Mouse (Mus musculus) megakaryocyte, embryonic 14.5 days (primary cell): Measurements from ENCODE around the gene Nrip2.

Source experiments
- FLI1 ChIP-seq: IDR thresholded peaks from 2 replicates; pipeline ENCODE4 v1.6.1; 2012; ENCODE audit warnings: low read length, inconsistent platforms, mixed read lengths
- GATA1 ChIP-seq: IDR thresholded peaks from 3 replicates; pipeline ENCODE4 v1.6.1; 2012; ENCODE audit warnings: mixed read lengths, low read length, inconsistent platforms, borderline replicate concordance

- TF ChIP-seq GATA1: no peak
- no peak for TF ChIP-seq FLI1
Observed at GRCm38 (mm10) chr6:128390683-128391082, 8.4 kb upstream of the Nrip2 start.
